Mouse (Mus musculus): ENCODE measurements around the gene Tyw1. TPM values are rescaled to one million over a fixed set of nuclear protein-coding genes. Genes with fewer than 3 reads are reported as not detected.

Tyw1 gene
- total and polyA plus RNA-seq, 2 experiments from 2014 or later, result 16.3 to 18.3 TPM

- WGBS, result 94% methylated on average over 7 of the region's 7 CpGs
- no peaks in the 10 kb centered on the region for H3K27me3 ChIP-seq (ENCODE audit: insufficient read depth, low read length)
- no peak overlapping the region for H3K4me3 ChIP-seq (ENCODE audit: low read depth, low read length)
- H3K4me2 ChIP-seq (ENCODE audit: low read depth, low read length, poor library complexity, severe bottlenecking), result no peak overlapping the region
- no peaks in the 10 kb centered on the region for H3K4me1 ChIP-seq (ENCODE audit: insufficient read depth, low read length)
- no peak for TF ChIP-seq CTCF (IDR thresholded peaks at IDR 0.05)
- H3K9ac ChIP-seq (replicated peaks; ENCODE audit: low read length, poor library complexity, severe bottlenecking), result no peak overlapping the region
- no peaks in the 10 kb centered on the region for H3K9me3 ChIP-seq (ENCODE audit: low read length)
- peaks cover 6% of the 10 kb centered on the region for H3K36me3 ChIP-seq (ENCODE audit: insufficient read depth, low read length)
- no peak overlapping the region for H3K27ac ChIP-seq (ENCODE audit: low read depth, low read length)
- no peak for DNase-seq (ENCODE audit: low spot score)
- no peak for ATAC-seq (ENCODE audit: low FRiP score)
Measured at GRCm38 (mm10) chr5:130310827-130311226, 55.4 kb downstream of the Tyw1 start.

- DNase-seq (ENCODE audit: low spot score) (no peak), ATAC-seq (ENCODE audit: low FRiP score) (no peak)
- Histone ChIP-seq H3K27me3 (ENCODE audit: insufficient read depth, low read length) (no peaks in the 10 kb centered on the region), H3K9ac (replicated peaks; ENCODE audit: low read length, poor library complexity, severe bottlenecking) (no peak overlapping the region), H3K4me3 (ENCODE audit: low read depth, low read length) (no peak overlapping the region), H3K9me3 (ENCODE audit: low read length) (no peaks in the 10 kb centered on the region), H3K36me3 (ENCODE audit: insufficient read depth, low read length) (peaks cover 9% of the 10 kb centered on the region; the same call in 1 of the 2 replicates), H3K27ac (ENCODE audit: low read depth, low read length) (no peak overlapping the region), H3K4me1 (ENCODE audit: insufficient read depth, low read length) (no peaks in the 10 kb centered on the region), H3K4me2 (ENCODE audit: low read depth, low read length, poor library complexity, severe bottlenecking) (no peak overlapping the region)
- TF ChIP-seq CTCF (IDR thresholded peaks at IDR 0.05), result no peak
- 97% methylated on average over 3 of the region's 3 CpGs for WGBS
Measured at GRCm38 (mm10) chr5:130313488-130313887, 58.1 kb downstream of the Tyw1 start.

GRCm38 (mm10) chr5:130314926-130315325, 59.5 kb downstream of the Tyw1 start:
- TF ChIP-seq CTCF (IDR thresholded peaks at IDR 0.05), result peak; percentile 51
- no peak overlapping the region for H3K4me2 ChIP-seq (ENCODE audit: low read depth, low read length, poor library complexity, severe bottlenecking)

GRCm38 (mm10) chr5:130316321-130316720, 60.9 kb downstream of the Tyw1 start:
- 82% methylated on average over 9 of the region's 9 CpGs for WGBS
- no peak overlapping the region for H3K27ac ChIP-seq (ENCODE audit: low read depth, low read length)
- H3K27me3 ChIP-seq (ENCODE audit: insufficient read depth, low read length), result no peaks in the 10 kb centered on the region
- no peaks in the 10 kb centered on the region for H3K9me3 ChIP-seq (ENCODE audit: low read length)
- no peak overlapping the region for H3K4me2 ChIP-seq (ENCODE audit: low read depth, low read length, poor library complexity, severe bottlenecking)
- no peak overlapping the region for H3K4me3 ChIP-seq (ENCODE audit: low read depth, low read length)
- H3K36me3 ChIP-seq (ENCODE audit: insufficient read depth, low read length), result peaks cover 8% of the 10 kb centered on the region; the same call in 1 of the 2 replicates
- no peak overlapping the region for H3K9ac ChIP-seq (replicated peaks; ENCODE audit: low read length, poor library complexity, severe bottlenecking)
- peak; percentile 48 for DNase-seq (ENCODE audit: low spot score)
- no peak for TF ChIP-seq CTCF (IDR thresholded peaks at IDR 0.05)
- ATAC-seq (ENCODE audit: low FRiP score), result no peak
- H3K4me1 ChIP-seq (ENCODE audit: insufficient read depth, low read length), result no peaks in the 10 kb centered on the region

More at GRCm38 (mm10) chr5:130314926-130315325, 59.5 kb downstream of the Tyw1 start:
- ATAC-seq (ENCODE audit: low FRiP score), result no peak
- Histone ChIP-seq H3K36me3 (ENCODE audit: insufficient read depth, low read length) (peaks cover 9% of the 10 kb centered on the region; the same call in 1 of the 2 replicates), H3K27me3 (ENCODE audit: insufficient read depth, low read length) (no peaks in the 10 kb centered on the region), H3K27ac (ENCODE audit: low read depth, low read length) (no peak overlapping the region), H3K9ac (replicated peaks; ENCODE audit: low read length, poor library complexity, severe bottlenecking) (no peak overlapping the region), H3K4me3 (ENCODE audit: low read depth, low read length) (no peak overlapping the region), H3K9me3 (ENCODE audit: low read length) (no peaks in the 10 kb centered on the region), H3K4me1 (ENCODE audit: insufficient read depth, low read length) (no peaks in the 10 kb centered on the region)
- 96% methylated on average over 3 of the region's 3 CpGs for WGBS
- DNase-seq (ENCODE audit: low spot score), result no peak

- 94% methylated on average over 5 of the region's 5 CpGs for WGBS
- ATAC-seq (ENCODE audit: low FRiP score), result no peak
Measured at GRCm38 (mm10) chr5:130319783-130320182, 64.4 kb downstream of the Tyw1 start.

GRCm38 (mm10) chr5:130320485-130320884, 65.1 kb downstream of the Tyw1 start:
- 82% methylated on average over 3 of the region's 3 CpGs for WGBS
- Histone ChIP-seq H3K27ac (ENCODE audit: low read depth, low read length) (no peak overlapping the region), H3K27me3 (ENCODE audit: insufficient read depth, low read length) (no peaks in the 10 kb centered on the region), H3K36me3 (ENCODE audit: insufficient read depth, low read length) (0 out of 2 replicates have a peak, but pooled peaks cover 9% of the 10 kb centered on the region), H3K9me3 (ENCODE audit: low read length) (no peaks in the 10 kb centered on the region), H3K9ac (replicated peaks; ENCODE audit: low read length, poor library complexity, severe bottlenecking) (no peak overlapping the region), H3K4me3 (ENCODE audit: low read depth, low read length) (no peak overlapping the region), H3K4me1 (ENCODE audit: insufficient read depth, low read length) (no peaks in the 10 kb centered on the region), H3K4me2 (ENCODE audit: low read depth, low read length, poor library complexity, severe bottlenecking) (no peak overlapping the region)
- peak; percentile 81 for TF ChIP-seq CTCF (IDR thresholded peaks at IDR 0.05)
- DNase-seq (ENCODE audit: low spot score) (peak; percentile 65), ATAC-seq (ENCODE audit: low FRiP score) (no peak)

More at GRCm38 (mm10) chr5:130319783-130320182, 64.4 kb downstream of the Tyw1 start:
- 0 out of 2 replicates have a peak, but pooled peaks cover 5% of the 10 kb centered on the region for H3K36me3 ChIP-seq (ENCODE audit: insufficient read depth, low read length)
- no peak overlapping the region for H3K9ac ChIP-seq (replicated peaks; ENCODE audit: low read length, poor library complexity, severe bottlenecking)
- no peak overlapping the region for H3K4me3 ChIP-seq (ENCODE audit: low read depth, low read length)
- peak; percentile 16; the same call in 1 of the 2 replicates for TF ChIP-seq CTCF (IDR thresholded peaks at IDR 0.05)
- no peak overlapping the region for H3K27ac ChIP-seq (ENCODE audit: low read depth, low read length)
- no peak overlapping the region for H3K4me2 ChIP-seq (ENCODE audit: low read depth, low read length, poor library complexity, severe bottlenecking)
- no peaks in the 10 kb centered on the region for H3K9me3 ChIP-seq (ENCODE audit: low read length)
- no peaks in the 10 kb centered on the region for H3K27me3 ChIP-seq (ENCODE audit: insufficient read depth, low read length)
- no peak for DNase-seq (ENCODE audit: low spot score)
- no peaks in the 10 kb centered on the region for H3K4me1 ChIP-seq (ENCODE audit: insufficient read depth, low read length)
